Mouse (Mus musculus): ENCODE data around the gene Tas1r1. TPM values are rescaled to one million over a fixed set of nuclear protein-coding genes. Genes with fewer than 3 reads are reported as not detected.

Gene Tas1r1
- polyA plus RNA-seq, 1 experiment = 30.2 TPM

DNA sequence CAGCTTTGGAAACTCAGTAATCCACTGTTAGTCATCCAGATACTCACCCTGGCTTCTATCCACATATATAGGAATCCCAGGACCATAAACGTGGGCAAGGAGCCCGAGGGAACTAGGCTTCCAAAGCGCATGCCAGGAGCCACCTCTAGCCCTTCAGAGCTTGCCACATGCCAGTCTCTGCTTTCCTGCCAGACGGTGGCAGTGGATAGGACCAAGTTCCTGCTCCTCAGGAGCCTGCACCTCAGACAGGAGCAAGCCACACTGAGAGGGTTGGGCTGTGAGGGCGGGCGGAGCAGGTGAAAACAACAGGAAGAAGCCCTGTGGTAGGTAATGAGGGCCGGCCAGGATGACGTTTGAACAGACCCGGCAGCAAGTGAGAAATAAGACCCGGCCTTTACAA lies 52.5 kb downstream of the Tas1r1 start:
- Histone ChIP-seq H3K4me1 (ENCODE audit: control insufficient read depth, insufficient read depth, low read length) (peaks cover 10% of the 10 kb centered on the region), H3K27ac (ENCODE audit: control insufficient read depth, insufficient read depth, low read depth, low read length) (no peak overlapping the region), H3K27me3 (ENCODE audit: control insufficient read depth, insufficient read depth, low read length) (no peaks in the 10 kb centered on the region), H3K36me3 (ENCODE audit: control insufficient read depth, insufficient read depth, low read length) (no peaks in the 10 kb centered on the region), H3K4me3 (ENCODE audit: control insufficient read depth, low read depth, low read length) (no peak overlapping the region)
- TF ChIP-seq POLR2A (IDR thresholded peaks at IDR 0.05; ENCODE audit: control insufficient read depth, low read depth, low read length) (no peak), CTCF (IDR thresholded peaks at IDR 0.05; ENCODE audit: control insufficient read depth, insufficient read depth, insufficient replicate concordance, low read depth, low read length) (no peak)

DNA sequence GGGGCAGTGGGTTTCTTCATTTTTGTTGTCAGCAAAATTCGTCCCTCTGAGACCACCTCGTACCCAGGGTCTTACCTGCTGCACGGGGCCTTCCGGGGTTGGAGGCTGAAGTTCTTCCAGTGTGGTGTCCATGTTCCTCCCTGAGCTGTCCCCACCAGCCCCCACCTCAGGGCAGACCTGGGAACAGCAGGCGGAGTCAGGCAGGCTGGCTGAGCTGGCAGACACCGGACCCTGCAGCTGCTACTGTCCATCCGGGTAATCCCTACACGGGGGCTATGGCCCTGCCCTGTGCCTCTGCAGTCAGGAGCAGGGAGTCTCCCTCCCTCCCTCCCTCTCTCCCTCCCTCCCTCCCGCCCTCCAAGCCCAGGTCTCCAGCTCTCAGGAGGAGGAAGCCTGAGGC lies 54.8 kb downstream of the Tas1r1 start:
- H3K36me3 ChIP-seq (ENCODE audit: control insufficient read depth, insufficient read depth, low read length) = no peaks in the 10 kb centered on the region; the same call in 1 of the 2 replicates
- TF ChIP-seq POLR2A (IDR thresholded peaks at IDR 0.05; ENCODE audit: control insufficient read depth, low read depth, low read length) (no peak), CTCF (IDR thresholded peaks at IDR 0.05; ENCODE audit: control insufficient read depth, insufficient read depth, insufficient replicate concordance, low read depth, low read length) (no peak)
- H3K4me3 ChIP-seq (ENCODE audit: control insufficient read depth, low read depth, low read length) = no peak overlapping the region
- no peak overlapping the region for H3K27ac ChIP-seq (ENCODE audit: control insufficient read depth, insufficient read depth, low read depth, low read length)
- peaks cover 5% of the 10 kb centered on the region for H3K4me1 ChIP-seq (ENCODE audit: control insufficient read depth, insufficient read depth, low read length)
- no peaks in the 10 kb centered on the region for H3K27me3 ChIP-seq (ENCODE audit: control insufficient read depth, insufficient read depth, low read length)

GRCm38 (mm10) chr4:151983043-151983442 lies 55.3 kb downstream of the Tas1r1 start:
- Histone ChIP-seq H3K4me3 (ENCODE audit: control insufficient read depth, low read depth, low read length) (no peak overlapping the region), H3K36me3 (ENCODE audit: control insufficient read depth, insufficient read depth, low read length) (no peaks in the 10 kb centered on the region; the same call in 1 of the 2 replicates), H3K27me3 (ENCODE audit: control insufficient read depth, insufficient read depth, low read length) (no peaks in the 10 kb centered on the region), H3K27ac (ENCODE audit: control insufficient read depth, insufficient read depth, low read depth, low read length) (no peak overlapping the region), H3K4me1 (ENCODE audit: control insufficient read depth, insufficient read depth, low read length) (peaks cover under 1% of the 10 kb centered on the region; the same call in 1 of the 2 replicates)
- no peak for TF ChIP-seq CTCF (IDR thresholded peaks at IDR 0.05; ENCODE audit: control insufficient read depth, insufficient read depth, insufficient replicate concordance, low read depth, low read length)
- no peak for TF ChIP-seq POLR2A (IDR thresholded peaks at IDR 0.05; ENCODE audit: control insufficient read depth, low read depth, low read length)

GRCm38 (mm10) chr4:151981363-151981762 lies 57.0 kb downstream of the Tas1r1 start:
- H3K4me1 ChIP-seq (ENCODE audit: control insufficient read depth, insufficient read depth, low read length) = no peaks in the 10 kb centered on the region
- H3K27me3 ChIP-seq (ENCODE audit: control insufficient read depth, insufficient read depth, low read length) = no peaks in the 10 kb centered on the region
- TF ChIP-seq POLR2A (IDR thresholded peaks at IDR 0.05; ENCODE audit: control insufficient read depth, low read depth, low read length) (no peak), CTCF (IDR thresholded peaks at IDR 0.05; ENCODE audit: control insufficient read depth, insufficient read depth, insufficient replicate concordance, low read depth, low read length) (peak; percentile 97)
- no peaks in the 10 kb centered on the region; the same call in 1 of the 2 replicates for H3K36me3 ChIP-seq (ENCODE audit: control insufficient read depth, insufficient read depth, low read length)
- no peak overlapping the region for H3K4me3 ChIP-seq (ENCODE audit: control insufficient read depth, low read depth, low read length)
- no peak overlapping the region for H3K27ac ChIP-seq (ENCODE audit: control insufficient read depth, insufficient read depth, low read depth, low read length)

- H3K36me3 ChIP-seq (ENCODE audit: control insufficient read depth, insufficient read depth, low read length) = no peaks in the 10 kb centered on the region; the same call in 1 of the 2 replicates
- no peaks in the 10 kb centered on the region for H3K27me3 ChIP-seq (ENCODE audit: control insufficient read depth, insufficient read depth, low read length)
- TF ChIP-seq POLR2A (IDR thresholded peaks at IDR 0.05; ENCODE audit: control insufficient read depth, low read depth, low read length) (no peak), CTCF (IDR thresholded peaks at IDR 0.05; ENCODE audit: control insufficient read depth, insufficient read depth, insufficient replicate concordance, low read depth, low read length) (no peak)
- no peaks in the 10 kb centered on the region for H3K4me1 ChIP-seq (ENCODE audit: control insufficient read depth, insufficient read depth, low read length)
- H3K4me3 ChIP-seq (ENCODE audit: control insufficient read depth, low read depth, low read length) = no peak overlapping the region
- H3K27ac ChIP-seq (ENCODE audit: control insufficient read depth, insufficient read depth, low read depth, low read length) = no peak overlapping the region
Observed at GRCm38 (mm10) chr4:151980699-151981098, 57.7 kb downstream of the Tas1r1 start.

Other genes with a start within 250 kb of the Tas1r1 start
- 13.5 and 15.4 TPM in 2 replicates for gene Camta1, start 176.7 kb downstream of the Tas1r1 start, polyA plus RNA-seq (2012; rRNA removed)
- 28.6 and 31.2 TPM in 2 replicates for gene Dnajc11, start 104.9 kb downstream of the Tas1r1 start, polyA plus RNA-seq (2012; rRNA removed)
- 4.2 and 5.5 TPM in 2 replicates for gene Thap3, start 49.6 kb downstream of the Tas1r1 start, polyA plus RNA-seq (2012; rRNA removed)
- gene Phf13, start 42.3 kb downstream of the Tas1r1 start, polyA plus RNA-seq (2012; rRNA removed) = 41.8 and 43.6 TPM in 2 replicates
- gene Klhl21, start 29.8 kb downstream of the Tas1r1 start, polyA plus RNA-seq (2012; rRNA removed) = 17.1 TPM in 2 replicates
- gene Zbtb48, start 10.9 kb downstream of the Tas1r1 start, polyA plus RNA-seq (2012; rRNA removed) = 18.2 and 22.4 TPM in 2 replicates
- gene Nol9, start 753 bp upstream of the Tas1r1 start, polyA plus RNA-seq (2012; rRNA removed) = 7.7 and 8.0 TPM in 2 replicates
- gene Plekhg5, start 33.9 kb upstream of the Tas1r1 start, polyA plus RNA-seq (2012; rRNA removed) = 8.8 and 9.7 TPM in 2 replicates
- 1.2 and 1.5 TPM in 2 replicates for gene Tnfrsf25, start 77.4 kb upstream of the Tas1r1 start, polyA plus RNA-seq (2012; rRNA removed)
- 84.1 and 87.1 TPM in 2 replicates for gene Espn, start 113.8 kb upstream of the Tas1r1 start, polyA plus RNA-seq (2012; rRNA removed)
- gene Hes2, start 120.3 kb upstream of the Tas1r1 start, polyA plus RNA-seq (2012; rRNA removed) = 0.42 and 0.73 TPM in 2 replicates
- gene Acot7, start 139.6 kb upstream of the Tas1r1 start, polyA plus RNA-seq (2012; rRNA removed) = 685 and 754 TPM in 2 replicates
- 17.2 and 18.9 TPM in 2 replicates for gene Gpr153, start 235.7 kb upstream of the Tas1r1 start, polyA plus RNA-seq (2012; rRNA removed)

Measured in testis, adult 2 months (tissue).